Mouse (Mus musculus): Measurements from ENCODE around the gene Rps18.
A peak's percentile ranks its signal among the peaks of the same experiment; 100 is the strongest.

The Rps18 gene

GRCm38 (mm10) chr17:33925406-33926116, 30.2 kb downstream of the Rps18 start:
- no peak for DNase-seq (ENCODE audit: low read depth in 1 of 2, low spot score in 2 of 2)

DNA sequence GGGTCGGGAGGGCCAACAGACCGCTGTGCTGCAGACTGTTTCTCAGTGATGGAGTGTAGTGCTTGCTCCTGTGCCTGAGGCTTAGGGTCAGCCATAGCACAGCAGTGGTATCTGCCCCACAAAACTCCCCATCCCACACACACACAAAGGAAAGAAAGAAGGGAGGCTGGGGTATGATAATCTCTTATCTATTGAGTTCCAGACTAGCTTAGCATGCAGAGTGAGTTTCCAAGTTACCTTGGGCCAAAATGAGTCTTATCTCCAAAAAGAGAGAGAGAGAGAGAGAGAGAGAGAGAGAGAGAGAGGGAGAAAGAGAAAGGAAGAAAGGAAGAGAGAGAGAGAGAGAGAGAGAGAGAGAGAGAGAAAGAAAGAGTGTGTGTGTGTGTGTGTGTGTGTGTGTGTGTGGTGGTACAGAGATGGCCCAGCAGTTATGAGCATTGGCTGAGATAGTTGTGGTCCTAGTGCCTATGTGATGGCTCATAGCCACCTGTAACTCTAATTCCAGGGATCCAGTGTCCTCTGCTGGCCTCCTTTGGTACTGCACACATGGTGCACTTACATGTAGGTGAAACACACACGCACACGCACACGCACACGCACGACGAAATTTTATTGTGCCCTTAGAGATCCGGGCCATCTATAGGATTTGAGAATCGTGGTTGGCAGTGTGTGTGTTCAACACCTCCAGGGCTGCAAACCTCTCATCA, 31.1 kb downstream of the Rps18 start:
- peak in 1 of 2 experiments; percentile 34 for DNase-seq (ENCODE audit: low read depth in 1 of 2, low spot score in 2 of 2)

DNA sequence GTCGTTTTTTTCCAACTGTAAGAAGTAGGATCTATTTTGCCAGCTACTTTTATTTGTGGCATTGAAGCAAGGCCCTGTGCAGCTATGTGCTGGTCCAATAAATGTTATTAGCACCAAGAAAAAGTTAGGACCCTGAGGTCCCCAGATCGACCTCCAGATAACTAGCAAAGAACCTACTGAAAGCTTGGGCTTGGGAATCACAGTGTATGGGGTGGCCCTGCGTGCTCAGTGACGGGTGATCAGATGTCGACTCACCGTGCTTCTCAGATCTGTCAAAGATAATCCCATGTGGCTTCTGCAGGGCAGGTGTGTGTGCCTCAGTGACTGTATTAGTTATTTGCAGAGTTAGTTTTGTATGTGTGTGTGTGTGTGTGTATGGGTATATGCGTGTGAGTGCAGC, 34.4 kb downstream of the Rps18 start:
- no peak for DNase-seq (ENCODE audit: low read depth in 1 of 2, low spot score in 2 of 2)

- DNase-seq (ENCODE audit: low read depth in 1 of 2, low spot score in 2 of 2) = peak in 1 of 2 experiments; percentile 76
These were observed 35.3 kb downstream of the Rps18 start for GRCm38 (mm10) chr17:33920282-33921097.

GRCm38 (mm10) chr17:33919351-33920281, 36.2 kb downstream of the Rps18 start:
- peak; percentile 70 to 80 for DNase-seq (ENCODE audit: low read depth in 1 of 2, low spot score in 2 of 2)

DNA sequence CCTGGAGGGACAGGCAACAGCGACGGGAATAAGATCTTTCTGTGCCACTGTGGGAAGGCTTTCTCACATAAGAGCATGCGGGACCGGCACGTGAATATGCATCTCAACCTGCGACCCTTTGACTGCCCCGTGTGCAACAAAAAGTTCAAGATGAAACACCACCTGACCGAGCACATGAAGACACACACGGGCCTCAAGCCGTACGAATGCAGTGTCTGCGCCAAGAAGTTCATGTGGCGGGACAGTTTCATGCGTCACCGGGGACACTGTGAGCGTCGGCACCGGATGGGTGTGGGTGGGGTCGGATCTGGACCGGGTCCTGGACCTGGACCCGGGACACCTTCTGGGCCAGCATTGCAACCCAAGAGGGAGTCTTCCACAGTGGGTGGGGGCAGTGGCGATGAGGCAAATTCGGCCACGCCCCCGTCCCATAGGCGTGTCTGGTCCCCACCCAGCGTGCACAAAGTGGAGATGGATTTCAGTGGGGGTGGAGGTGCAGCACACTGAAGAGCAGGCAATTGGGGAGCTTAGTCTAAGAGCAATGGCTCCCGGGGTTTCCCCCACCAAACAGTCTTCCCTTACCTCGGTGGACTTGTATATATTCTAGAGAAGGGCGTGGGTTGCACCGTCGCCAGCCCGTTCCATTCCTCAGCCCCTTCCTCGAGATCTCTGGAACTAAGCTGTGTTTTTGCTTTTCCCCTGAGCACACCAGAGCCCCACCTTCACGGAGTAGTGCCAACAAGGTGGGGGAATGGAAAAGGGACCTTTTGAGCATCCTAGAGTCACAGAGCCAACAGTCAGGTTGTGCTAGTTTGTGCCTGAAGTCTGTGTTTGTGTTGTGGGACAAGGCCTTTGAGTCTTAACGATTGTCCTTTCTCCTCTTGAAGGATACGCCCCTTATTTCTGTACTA, 37.3 kb downstream of the Rps18 start:
- no peak for DNase-seq (ENCODE audit: low read depth in 1 of 2, low spot score in 2 of 2)

GRCm38 (mm10) chr17:33917656-33918292, 38.0 kb downstream of the Rps18 start:
- no peak for DNase-seq (ENCODE audit: low read depth in 1 of 2, low spot score in 2 of 2)

DNA sequence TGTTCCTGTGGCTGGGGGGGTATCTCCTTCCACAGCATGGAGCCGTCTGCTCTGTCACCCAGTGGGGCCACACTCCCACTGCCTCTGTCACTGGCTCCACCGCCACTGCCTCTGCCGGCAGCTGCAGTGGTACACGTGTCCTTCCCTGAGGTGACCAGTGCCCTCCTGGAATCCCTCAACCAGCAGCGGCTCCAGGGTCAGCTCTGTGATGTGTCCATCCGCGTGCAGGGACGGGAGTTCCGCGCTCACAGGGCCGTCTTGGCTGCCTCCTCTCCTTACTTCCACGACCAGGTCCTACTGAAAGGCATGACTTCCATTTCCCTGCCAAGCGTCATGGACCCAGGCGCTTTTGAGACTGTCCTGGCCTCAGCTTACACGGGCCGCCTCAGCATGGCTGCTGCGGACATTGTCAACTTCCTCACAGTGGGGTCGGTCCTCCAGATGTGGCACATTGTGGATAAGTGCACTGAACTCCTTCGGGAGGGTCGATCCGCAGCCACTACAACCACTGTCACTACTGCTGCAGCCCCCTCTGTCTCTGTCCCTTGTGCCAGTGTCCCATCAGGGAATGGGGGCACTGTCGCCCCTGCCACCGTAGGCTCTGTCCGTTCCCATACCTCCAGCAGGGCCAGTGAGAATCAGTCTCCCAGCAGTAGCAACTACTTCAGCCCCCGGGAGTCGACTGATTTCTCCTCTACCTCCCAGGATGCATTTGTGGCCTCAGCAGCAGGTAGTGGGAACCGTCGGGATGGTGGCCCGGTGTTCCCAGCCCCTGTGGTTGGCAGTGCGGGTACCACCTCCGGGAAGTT, 38.8 kb downstream of the Rps18 start:
- DNase-seq (ENCODE audit: low read depth in 1 of 2, low spot score in 2 of 2) = no peak

DNA sequence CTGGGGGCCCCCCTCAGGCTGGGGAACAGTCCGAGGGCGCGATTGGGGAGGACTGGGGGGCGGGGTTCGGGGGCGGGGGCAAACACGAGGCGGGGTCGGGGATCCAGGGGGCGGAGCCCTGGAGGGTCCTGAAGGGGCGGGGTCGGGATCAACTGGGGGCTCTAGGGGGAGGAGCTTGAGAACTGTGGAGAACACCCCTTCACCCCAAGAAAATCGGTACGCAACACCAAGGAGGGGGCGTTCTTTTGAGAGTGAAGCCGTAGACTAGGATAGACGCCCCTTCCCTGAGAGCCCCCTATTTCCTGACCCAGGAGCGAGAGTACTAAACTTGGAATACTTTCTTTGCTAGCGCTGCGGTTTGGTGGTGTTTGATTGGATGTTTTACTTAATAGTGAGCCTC, 39.5 kb downstream of the Rps18 start:
- no peak for DNase-seq (ENCODE audit: low read depth in 1 of 2, low spot score in 2 of 2)

DNA sequence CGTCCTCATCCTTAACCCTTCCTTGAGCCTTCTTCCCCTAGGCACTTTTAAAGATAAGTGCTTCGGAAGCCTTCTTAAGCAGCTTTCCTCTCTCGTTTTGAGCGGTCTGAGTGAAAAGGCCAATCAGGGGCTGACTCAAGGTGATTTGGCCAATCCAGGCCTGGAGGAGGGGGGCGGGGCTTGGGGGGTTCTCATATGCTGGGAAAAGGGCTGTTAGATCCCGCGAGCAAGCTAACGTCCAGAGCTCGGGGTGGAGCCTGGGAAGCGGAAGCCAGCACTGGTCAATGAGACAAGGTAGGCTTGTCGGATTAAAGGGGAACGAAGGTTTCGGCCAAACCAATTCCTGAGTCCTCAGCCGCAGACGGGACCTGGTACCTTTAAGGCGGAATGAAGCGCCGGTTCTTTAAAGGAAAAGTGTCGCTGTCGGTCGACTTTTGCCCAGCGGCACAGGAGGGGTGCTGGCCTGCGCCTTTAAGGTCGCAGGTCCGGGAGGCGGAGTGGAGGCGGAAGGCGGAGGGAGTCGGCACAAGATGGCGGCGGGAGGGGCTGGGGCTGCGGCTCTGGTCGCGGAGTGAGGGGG, 40.0 kb downstream of the Rps18 start, which contains the start of the genes Tapbp and Zbtb22:
Tapbp (plus strand) TSS at position 229 of the 580 bp plus-strand sequence.
Zbtb22 (plus strand) TSS at position 234 of the 580 bp plus-strand sequence.
- DNase-seq (ENCODE audit: low read depth in 1 of 2, low spot score in 2 of 2) = peak; percentile 89 to 94

DNA sequence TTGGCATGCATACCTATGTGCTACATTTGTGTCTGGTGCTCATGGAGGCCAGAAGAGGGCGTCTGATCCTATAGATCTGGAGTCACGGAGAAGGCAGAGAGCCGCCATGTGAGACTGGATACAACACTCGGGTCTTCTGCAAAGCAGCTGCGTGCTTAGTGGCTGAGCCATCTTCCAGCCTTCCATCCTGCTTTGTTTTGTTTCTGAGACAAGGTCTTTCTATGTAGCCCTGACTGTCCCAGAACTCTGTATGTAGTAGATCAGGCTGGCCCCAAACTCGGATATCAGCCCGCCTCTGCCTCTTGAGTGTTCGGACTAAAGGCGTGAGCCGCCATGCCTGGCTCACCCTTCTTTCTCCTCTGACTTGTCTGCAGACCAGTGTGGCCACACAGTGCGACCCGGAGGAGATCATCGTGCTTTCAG, 40.8 kb downstream of the Rps18 start:
- DNase-seq (ENCODE audit: low read depth in 1 of 2, low spot score in 2 of 2) = no peak

DNA sequence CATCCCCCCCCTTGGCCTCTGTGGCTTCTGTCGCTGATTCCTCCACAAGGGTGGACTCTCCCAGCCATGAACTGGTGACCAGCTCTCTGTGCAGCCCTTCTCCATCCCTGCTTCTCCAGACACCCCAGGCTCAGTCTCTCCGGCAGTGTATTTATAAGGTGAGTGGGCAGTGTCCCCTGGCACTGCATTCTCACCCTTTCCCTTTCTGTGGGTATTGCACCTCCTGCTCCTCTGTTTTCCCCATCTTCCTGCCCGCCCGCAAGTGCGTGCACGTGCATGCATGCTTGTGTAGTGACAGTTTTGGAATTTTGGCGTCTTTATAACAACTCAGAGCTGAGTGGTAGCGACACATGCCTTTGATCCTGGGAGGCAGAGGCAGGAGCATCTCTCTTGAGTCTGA, 41.9 kb downstream of the Rps18 start:
- no peak for DNase-seq (ENCODE audit: low read depth in 1 of 2, low spot score in 2 of 2)

DNA sequence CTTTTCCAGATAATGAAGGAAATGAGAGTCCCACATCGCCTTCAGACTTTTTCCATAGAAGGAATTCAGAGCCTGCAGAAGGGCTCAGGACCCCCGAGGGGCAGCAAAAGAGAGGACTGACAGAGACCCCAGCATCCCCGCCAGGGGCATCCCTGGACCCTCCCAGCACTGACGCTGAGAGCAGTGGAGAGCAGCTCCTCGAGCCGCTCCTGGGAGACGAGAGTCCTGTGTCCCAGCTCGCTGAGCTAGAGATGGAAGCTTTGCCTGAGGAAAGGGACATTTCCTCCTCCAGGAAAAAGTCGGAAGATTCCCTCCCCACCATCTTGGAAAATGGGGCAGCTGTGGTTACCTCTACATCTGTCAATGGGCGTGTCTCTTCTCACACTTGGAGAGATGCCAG, 42.5 kb downstream of the Rps18 start:
- DNase-seq (ENCODE audit: low read depth in 1 of 2, low spot score in 2 of 2) = no peak

GRCm38 (mm10) chr17:33911813-33912414, 43.9 kb downstream of the Rps18 start:
- DNase-seq (ENCODE audit: low read depth in 1 of 2, low spot score in 2 of 2) = no peak

DNA sequence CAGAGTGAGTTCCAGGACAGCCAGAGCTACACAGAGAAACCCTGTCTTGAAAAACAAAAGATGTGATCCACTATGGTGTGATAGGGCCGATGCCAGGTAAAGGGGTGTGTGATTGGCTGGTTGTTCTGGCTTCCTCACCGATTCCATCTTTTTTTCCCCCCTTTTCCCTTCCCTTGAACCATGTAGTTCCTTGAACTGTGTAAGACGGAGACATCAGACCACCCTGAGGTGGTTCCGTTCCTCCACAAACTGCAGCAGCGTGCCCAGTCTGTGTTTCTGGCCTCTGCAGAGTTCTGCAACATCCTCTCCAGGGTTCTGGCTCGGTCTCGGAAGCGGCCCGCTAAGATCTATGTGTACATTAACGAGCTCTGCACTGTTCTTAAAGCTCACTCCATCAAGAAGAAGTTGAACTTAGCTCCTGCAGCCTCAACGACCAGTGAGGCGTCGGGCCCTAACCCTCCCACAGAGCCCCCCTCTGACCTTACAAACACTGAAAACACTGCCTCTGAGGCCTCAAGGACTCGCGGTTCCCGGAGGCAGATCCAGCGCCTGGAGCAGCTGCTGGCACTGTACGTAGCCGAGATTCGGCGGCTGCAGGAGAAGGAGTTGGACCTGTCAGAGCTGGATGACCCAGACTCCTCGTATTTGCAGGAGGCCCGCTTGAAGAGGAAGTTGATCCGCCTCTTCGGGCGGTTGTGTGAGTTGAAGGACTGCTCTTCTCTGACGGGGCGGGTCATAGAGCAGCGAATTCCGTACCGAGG, 44.6 kb downstream of the Rps18 start:
- no peak for DNase-seq (ENCODE audit: low read depth in 1 of 2, low spot score in 2 of 2)

GRCm38 (mm10) chr17:33910346-33911051, 45.3 kb downstream of the Rps18 start:
- no peak for DNase-seq (ENCODE audit: low read depth in 1 of 2, low spot score in 2 of 2)

Measured in monocyte, adult 2 months (primary cell).